Mouse (Mus musculus): Measurements from ENCODE around the gene Gm42669. TPM values are rescaled to one million over a fixed set of nuclear protein-coding genes. Genes with fewer than 3 reads are reported as not detected.

Gene Gm42669
- polyA plus RNA-seq, 1 experiment from 2014 or later = 0.84 TPM

- Histone ChIP-seq H3K27ac (ENCODE audit: low read depth, low read length) (no peak overlapping the region), H3K36me3 (ENCODE audit: control insufficient read depth, insufficient read depth, low read length) (peaks cover 24% of the 10 kb centered on the region), H3K9ac (ENCODE audit: low read depth, low read length) (no peak overlapping the region), H3K27me3 (ENCODE audit: control insufficient read depth, insufficient read depth, low read length) (no peaks in the 10 kb centered on the region), H3K9me3 (ENCODE audit: control insufficient read depth, low read length) (no peaks in the 10 kb centered on the region), H3K4me3 (ENCODE audit: low read length) (no peak overlapping the region), H3K4me2 (replicated peaks; ENCODE audit: low read depth, low read length) (no peak overlapping the region), H3K4me1 (ENCODE audit: control insufficient read depth, insufficient read depth, low read length) (no peaks in the 10 kb centered on the region)
- WGBS = 5% methylated on average over 2 of the region's 2 CpGs
- ATAC-seq (ENCODE audit: low FRiP score, low TSS enrichment) = peak; percentile 73; the same call in 1 of the 2 replicates
These were observed 103.8 kb downstream of the Gm42669 start for GRCm38 (mm10) chr5:107611224-107611623.

- Histone ChIP-seq H3K36me3 (ENCODE audit: control insufficient read depth, insufficient read depth, low read length) (peaks cover 27% of the 10 kb centered on the region), H3K4me1 (ENCODE audit: control insufficient read depth, insufficient read depth, low read length) (no peaks in the 10 kb centered on the region), H3K27ac (ENCODE audit: low read depth, low read length) (no peak overlapping the region), H3K9ac (ENCODE audit: low read depth, low read length) (no peak overlapping the region), H3K4me2 (replicated peaks; ENCODE audit: low read depth, low read length) (no peak overlapping the region), H3K9me3 (ENCODE audit: control insufficient read depth, low read length) (no peaks in the 10 kb centered on the region), H3K27me3 (ENCODE audit: control insufficient read depth, insufficient read depth, low read length) (no peaks in the 10 kb centered on the region), H3K4me3 (ENCODE audit: low read length) (no peak overlapping the region)
- WGBS = 78% methylated on average over 6 of the region's 6 CpGs
- ATAC-seq (ENCODE audit: low FRiP score, low TSS enrichment) = no peak
These were observed 110.6 kb downstream of the Gm42669 start for GRCm38 (mm10) chr5:107617986-107618385.

GRCm38 (mm10) chr5:107621327-107621726 is 113.9 kb downstream of the Gm42669 start:
- ATAC-seq (ENCODE audit: low FRiP score, low TSS enrichment) = no peak
- H3K4me3 ChIP-seq (ENCODE audit: low read length) = no peak overlapping the region
- H3K9ac ChIP-seq (ENCODE audit: low read depth, low read length) = no peak overlapping the region
- H3K36me3 ChIP-seq (ENCODE audit: control insufficient read depth, insufficient read depth, low read length) = peaks cover 23% of the 10 kb centered on the region
- H3K4me1 ChIP-seq (ENCODE audit: control insufficient read depth, insufficient read depth, low read length) = no peaks in the 10 kb centered on the region
- H3K9me3 ChIP-seq (ENCODE audit: control insufficient read depth, low read length) = no peaks in the 10 kb centered on the region
- H3K4me2 ChIP-seq (replicated peaks; ENCODE audit: low read depth, low read length) = no peak overlapping the region
- no peak overlapping the region for H3K27ac ChIP-seq (ENCODE audit: low read depth, low read length)
- H3K27me3 ChIP-seq (ENCODE audit: control insufficient read depth, insufficient read depth, low read length) = no peaks in the 10 kb centered on the region
- WGBS = 94% methylated on average over 3 of the region's 3 CpGs

Other genes starting within 250 kb of the Gm42669 start
- 7.5 and 18.0 TPM in 2 replicates for gene Tgfbr3, start 218.0 kb upstream of the Gm42669 start, polyA plus RNA-seq (2014; fragmentation: Nextera tagmentation; extraction: Ambion mirVana)
- gene Brdt, start 176.5 kb upstream of the Gm42669 start, polyA plus RNA-seq (2014; fragmentation: Nextera tagmentation; extraction: Ambion mirVana) = 1.4 and 1.9 TPM in 2 replicates
- gene Ephx4, start 104.9 kb upstream of the Gm42669 start, polyA plus RNA-seq (2014; fragmentation: Nextera tagmentation; extraction: Ambion mirVana) = 2.5 and 2.7 TPM in 2 replicates
- not detected in 2 replicates for gene Lpcat2b, start 76.1 kb upstream of the Gm42669 start, polyA plus RNA-seq (2014; fragmentation: Nextera tagmentation; extraction: Ambion mirVana)
- 4.0 and 4.1 TPM in 2 replicates for gene Btbd8, start 69.6 kb upstream of the Gm42669 start, polyA plus RNA-seq (2014; fragmentation: Nextera tagmentation; extraction: Ambion mirVana)
- gene 1700028K03Rik, start 27.1 kb downstream of the Gm42669 start, polyA plus RNA-seq (2014; fragmentation: Nextera tagmentation; extraction: Ambion mirVana) = 0.06 and 0.16 TPM in 2 replicates
- gene Rpap2, start 89.8 kb downstream of the Gm42669 start, polyA plus RNA-seq (2014; fragmentation: Nextera tagmentation; extraction: Ambion mirVana) = 17.4 and 18.5 TPM in 2 replicates
- 37.3 and 43.6 TPM in 2 replicates for gene Glmn, start 90.3 kb downstream of the Gm42669 start, polyA plus RNA-seq (2014; fragmentation: Nextera tagmentation; extraction: Ambion mirVana)
- gene Gfi1, start 218.4 kb downstream of the Gm42669 start, polyA plus RNA-seq (2014; fragmentation: Nextera tagmentation; extraction: Ambion mirVana) = not detected in 2 replicates

Data from kidney, embryonic 14.5 days (tissue).